Mouse (Mus musculus) gastrocnemius, adult 2 months (tissue): Measurements from ENCODE around the gene Sptbn4. TPM values are rescaled to one million over a fixed set of nuclear protein-coding genes. Genes with fewer than 3 reads are reported as not detected.

Experiments used
- DNase-seq: peaks from one replicate; pipeline ENCODE4 v3.0.0; 2022
- H3K27ac ChIP-seq: fragments of 200-600 bp; 2 replicates; pipeline ENCODE4 v1.8.1; 2022; ENCODE audit warnings: mild to moderate bottlenecking
- H3K4me3 ChIP-seq: fragments of 200-600 bp; 2 replicates; pipeline ENCODE4 v1.8.1; 2022; ENCODE audit warnings: mild to moderate bottlenecking, moderate library complexity
- CTCF ChIP-seq: fragments of 200-600 bp; IDR thresholded peaks from 2 replicates; pipeline ENCODE4 v1.8.1; 2022; ENCODE audit warnings: antibody characterized with exemption, mild to moderate bottlenecking, moderate library complexity
- intact Hi-C: fragments of 180-260 bp; cut with DNase I; formaldehyde crosslinking; loops from one replicate; pipeline ENCODE4 v1.15.1; 2025
- total RNA-seq, 2 experiments: library from RNA; stranded (reverse); gene quantifications; 2 replicates each; pipeline ENCODE4 v1.2.3; 2021

Gene Sptbn4
- total RNA-seq, 2 experiments from 2014 or later = 0.03 TPM; not detected in 1

- H3K4me3 ChIP-seq = peak overlapping the region; percentile 81
- no peak overlapping the region for H3K27ac ChIP-seq
- intact Hi-C loops = loop anchor here (5.0 kb wide), 2 partner anchors 39 to 109 kb away; partner anchors contain the start of gene Ltbp4
- no peak for TF ChIP-seq CTCF
- DNase-seq = peak; percentile 45
Measured at GRCm38 (mm10) chr7:27446521-27447418, 716 bp downstream of the Sptbn4 start.

GRCm38 (mm10) chr7:27446051-27446450 is 1.4 kb downstream of the Sptbn4 start:
- intact Hi-C loops = loop anchor here (5.0 kb wide), 2 partner anchors 39 to 109 kb away; partner anchors contain the start of gene Ltbp4

GRCm38 (mm10) chr7:27440014-27440413 is 7.5 kb downstream of the Sptbn4 start:
- intact Hi-C loops = no loop called here
- DNase-seq = no peak
- Histone ChIP-seq H3K4me3 (no peak overlapping the region), H3K27ac (no peak overlapping the region)
- TF ChIP-seq CTCF = peak; percentile 39

More at GRCm38 (mm10) chr7:27446051-27446450, 1.4 kb downstream of the Sptbn4 start:
- peak; percentile 27 for DNase-seq
- TF ChIP-seq CTCF = no peak
- Histone ChIP-seq H3K27ac (no peak overlapping the region), H3K4me3 (peak overlapping the region; percentile 59)

DNA sequence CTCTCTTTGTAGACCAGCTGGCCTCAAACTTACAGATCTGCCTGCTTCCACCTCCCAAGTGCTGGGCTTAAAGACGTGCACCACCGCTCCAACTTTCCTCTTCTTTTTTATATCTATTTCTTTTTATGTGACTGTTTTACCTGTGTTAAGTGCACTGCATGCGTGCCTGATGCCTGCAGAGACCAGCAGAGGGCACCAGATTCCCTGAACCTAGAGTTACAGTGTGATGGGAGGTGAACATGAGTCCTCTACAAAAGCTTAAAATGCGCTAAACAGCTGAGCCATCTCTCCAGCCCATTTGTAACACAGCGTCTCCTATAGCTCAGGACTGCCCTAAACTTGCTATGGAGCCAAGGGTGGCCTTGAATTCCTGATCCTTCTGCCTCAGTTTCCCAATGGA is 9.9 kb downstream of the Sptbn4 start:
- peak; percentile 54 for TF ChIP-seq CTCF
- Histone ChIP-seq H3K4me3 (no peak overlapping the region), H3K27ac (no peak overlapping the region)
- no peak for DNase-seq
- intact Hi-C loops = no loop called here

- intact Hi-C loops = no loop called here
- H3K4me3 ChIP-seq = no peak overlapping the region
- no peak for DNase-seq
- H3K27ac ChIP-seq = no peak overlapping the region
- TF ChIP-seq CTCF = no peak
Measured at GRCm38 (mm10) chr7:27433794-27434193, 13.7 kb downstream of the Sptbn4 start.

DNA sequence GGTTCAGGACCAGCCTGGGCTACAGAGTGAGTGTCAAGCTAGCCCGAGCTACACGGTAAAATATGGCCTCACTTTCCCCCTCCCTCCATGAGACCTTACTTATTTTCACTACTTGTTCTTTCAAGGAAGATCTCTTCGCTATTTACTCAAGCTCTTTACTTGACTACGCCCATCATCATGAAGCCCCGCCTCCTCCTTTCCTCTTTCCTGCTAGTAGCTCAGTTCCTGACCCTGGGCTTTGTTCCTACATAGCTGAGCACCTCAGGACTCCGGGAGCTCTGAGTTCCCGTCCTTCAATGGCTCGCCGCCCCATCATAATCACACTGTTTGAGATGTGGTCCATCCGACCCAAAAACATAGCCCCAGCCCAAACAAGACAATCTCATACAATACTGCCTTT is 14.1 kb downstream of the Sptbn4 start:
- intact Hi-C loops = no loop called here
- DNase-seq = no peak
- no peak for TF ChIP-seq CTCF
- H3K4me3 ChIP-seq = no peak overlapping the region
- no peak overlapping the region for H3K27ac ChIP-seq

DNA sequence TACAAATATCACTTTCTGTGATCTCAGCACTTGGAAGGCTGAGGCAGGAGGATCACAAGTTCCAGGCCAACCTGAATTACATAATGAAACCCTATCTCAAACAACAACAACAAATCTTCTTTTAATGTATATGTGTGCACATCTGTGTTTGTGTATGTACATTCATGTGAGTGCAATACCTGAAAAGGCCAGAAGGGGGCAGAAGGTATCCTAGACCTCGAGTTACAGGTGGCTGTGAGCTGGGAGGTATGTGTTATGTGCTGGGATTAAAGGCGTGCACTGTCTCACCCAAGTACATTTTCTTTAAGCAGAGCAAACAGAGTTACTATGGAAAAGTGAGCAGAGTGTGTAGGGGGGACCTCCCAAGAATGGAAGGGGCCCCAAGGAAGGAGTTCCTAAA is 18.4 kb downstream of the Sptbn4 start:
- no peak overlapping the region for H3K4me3 ChIP-seq
- no peak overlapping the region for H3K27ac ChIP-seq
- peak; percentile 19; the same call in 1 of the 2 replicates for TF ChIP-seq CTCF
- DNase-seq = no peak
- intact Hi-C loops = no loop called here

- DNase-seq = no peak
- Histone ChIP-seq H3K27ac (no peak overlapping the region), H3K4me3 (no peak overlapping the region)
- no peak for TF ChIP-seq CTCF
- intact Hi-C loops = no loop called here
Measured at GRCm38 (mm10) chr7:27428002-27428401, 19.5 kb downstream of the Sptbn4 start.

DNA sequence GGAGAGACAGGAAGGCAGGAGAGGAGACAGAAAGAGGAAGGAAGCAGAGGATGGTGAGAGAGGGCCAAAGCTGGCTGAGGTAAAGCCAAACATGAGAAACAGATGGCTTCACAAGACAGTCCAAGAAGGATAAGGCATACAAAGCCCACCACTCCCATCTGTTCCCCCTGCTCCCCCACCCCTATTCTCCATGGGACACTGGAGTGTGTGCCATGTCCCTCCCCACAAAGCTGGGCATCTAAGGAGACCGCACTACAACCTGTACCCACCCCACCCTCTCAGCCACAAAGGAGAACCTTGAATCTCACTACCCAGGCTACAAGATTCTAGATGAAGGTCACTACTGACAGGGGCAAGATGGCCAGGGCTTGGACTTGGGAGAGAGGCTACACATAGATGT is 20.1 kb downstream of the Sptbn4 start:
- no peak for TF ChIP-seq CTCF
- intact Hi-C loops = no loop called here

GRCm38 (mm10) chr7:27423556-27424326 is 23.7 kb downstream of the Sptbn4 start:
- no peak for DNase-seq
- no peak overlapping the region for H3K4me3 ChIP-seq
- intact Hi-C loops = no loop called here
- no peak overlapping the region for H3K27ac ChIP-seq
- TF ChIP-seq CTCF = no peak

More for the DNA sequence above, 20.1 kb downstream of the Sptbn4 start:
- Histone ChIP-seq H3K27ac (no peak overlapping the region), H3K4me3 (no peak overlapping the region)
- DNase-seq = no peak

DNA sequence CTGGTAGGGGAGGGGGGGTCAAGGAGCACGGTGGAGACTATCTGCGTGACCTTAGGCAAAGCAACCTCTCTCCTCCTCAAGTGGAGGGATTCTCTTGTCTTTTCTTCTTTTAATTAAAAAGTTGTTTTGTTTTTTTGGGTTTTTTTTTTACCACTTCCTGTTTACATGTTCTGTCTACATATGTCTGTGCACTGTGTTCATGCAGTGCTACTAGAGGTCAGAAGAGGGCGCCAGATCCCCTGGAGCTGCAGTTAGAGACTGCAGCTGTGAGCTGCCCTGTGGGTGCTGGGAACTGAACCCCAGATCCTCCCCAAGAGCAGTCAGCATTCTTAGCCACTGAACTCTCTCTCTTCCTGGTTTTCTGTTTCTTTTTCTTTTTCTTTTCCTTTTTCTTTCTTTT is 28.4 kb downstream of the Sptbn4 start:
- H3K4me3 ChIP-seq = no peak overlapping the region
- peak; percentile 29; the same call in 1 of the 2 replicates for TF ChIP-seq CTCF
- intact Hi-C loops = no loop called here

GRCm38 (mm10) chr7:27417151-27417550 is 30.3 kb downstream of the Sptbn4 start:
- H3K4me3 ChIP-seq = no peak overlapping the region
- DNase-seq = no peak
- intact Hi-C loops = no loop called here
- H3K27ac ChIP-seq = no peak overlapping the region
- TF ChIP-seq CTCF = no peak

More for the DNA sequence above, 28.4 kb downstream of the Sptbn4 start:
- DNase-seq = no peak
- no peak overlapping the region for H3K27ac ChIP-seq
